Mouse (Mus musculus): Measurements from ENCODE around the gene Atp1a3.

Atp1a3 gene

DNA sequence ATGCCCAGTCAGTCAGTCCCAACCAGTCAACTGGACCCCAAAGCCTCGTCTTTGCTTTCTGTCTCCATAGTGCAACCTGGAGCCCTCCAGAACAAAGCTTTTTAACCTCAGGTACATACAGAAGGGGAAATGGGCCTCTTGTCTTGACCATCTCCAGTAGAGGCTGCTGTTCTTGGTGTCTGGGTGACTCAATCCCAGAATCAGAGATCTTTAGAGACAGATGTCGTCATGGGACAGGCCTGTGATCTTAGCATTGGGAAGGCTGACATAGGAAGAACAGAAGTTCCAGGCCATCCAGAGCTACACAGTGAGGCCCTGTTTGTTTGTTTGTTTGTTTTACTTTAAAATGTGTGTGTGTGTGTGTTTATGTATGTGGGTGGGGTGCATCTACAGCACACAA, 41.5 kb downstream of the Atp1a3 start:
- no peak for DNase-seq (ENCODE audit: low spot score)

DNA sequence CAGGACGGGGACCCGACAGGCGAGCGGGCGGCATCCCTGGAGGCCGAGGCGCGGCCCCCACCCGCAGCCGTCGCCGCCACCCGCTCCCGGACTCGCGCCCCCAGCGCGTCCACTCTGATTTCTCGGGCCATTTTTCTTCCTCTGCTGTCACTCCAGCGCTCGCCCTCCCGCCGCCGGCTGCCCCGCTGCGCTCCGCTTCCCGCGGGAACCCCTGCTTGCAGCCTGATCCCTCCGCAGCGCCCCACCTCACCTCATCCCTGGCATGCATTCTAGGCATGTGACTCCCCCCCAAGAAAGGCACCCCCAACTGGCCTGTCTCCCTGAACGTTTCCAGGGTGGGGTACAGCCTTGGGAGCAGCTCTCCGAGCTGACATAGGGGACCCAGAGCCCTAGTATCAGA, 50.5 kb downstream of the Atp1a3 start:
- DNase-seq (ENCODE audit: low spot score): no peak

DNA sequence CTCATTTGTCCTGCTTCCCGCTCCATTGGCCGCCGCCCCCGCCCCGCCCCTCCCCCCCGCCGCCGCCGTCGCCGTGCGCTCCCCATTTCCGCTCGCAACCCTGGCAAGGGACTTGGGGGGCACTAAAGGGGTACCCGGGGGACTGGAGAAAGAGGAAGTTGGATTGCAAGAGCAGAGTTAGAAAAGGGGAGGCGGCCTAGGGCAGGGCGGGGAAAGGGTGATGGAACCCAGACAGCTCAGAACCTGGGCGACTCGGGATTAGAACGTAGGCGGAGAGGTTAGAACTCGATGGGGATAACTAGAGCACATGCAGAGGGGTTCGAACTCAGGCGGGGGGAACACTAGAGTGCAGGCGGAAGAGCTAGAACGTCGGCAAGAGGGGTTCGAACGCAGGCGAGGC, 51.3 kb downstream of the Atp1a3 start:
- DNase-seq (ENCODE audit: low spot score): no peak

DNA sequence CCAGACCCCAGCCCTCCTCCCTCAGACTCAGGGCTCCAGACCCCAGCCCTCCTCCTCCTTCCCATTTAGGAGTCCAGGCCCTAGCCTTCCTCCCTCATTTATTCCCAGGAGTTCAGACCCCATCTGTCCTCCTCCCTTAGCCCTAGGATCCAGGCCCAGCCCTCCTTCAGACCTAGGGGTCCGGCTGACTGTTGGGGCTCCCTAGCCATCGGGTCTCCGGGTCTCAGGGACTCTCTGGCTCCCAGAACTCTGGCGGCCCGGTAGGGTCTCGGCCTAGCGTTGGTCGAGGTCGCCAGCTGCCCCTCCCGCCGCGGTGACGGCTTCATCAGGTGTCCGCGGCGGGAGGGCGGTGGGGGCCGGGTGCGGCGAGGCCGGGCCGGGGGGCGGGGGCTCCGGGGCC, 51.8 kb downstream of the Atp1a3 start:
- no peak for DNase-seq (ENCODE audit: low spot score)

DNA sequence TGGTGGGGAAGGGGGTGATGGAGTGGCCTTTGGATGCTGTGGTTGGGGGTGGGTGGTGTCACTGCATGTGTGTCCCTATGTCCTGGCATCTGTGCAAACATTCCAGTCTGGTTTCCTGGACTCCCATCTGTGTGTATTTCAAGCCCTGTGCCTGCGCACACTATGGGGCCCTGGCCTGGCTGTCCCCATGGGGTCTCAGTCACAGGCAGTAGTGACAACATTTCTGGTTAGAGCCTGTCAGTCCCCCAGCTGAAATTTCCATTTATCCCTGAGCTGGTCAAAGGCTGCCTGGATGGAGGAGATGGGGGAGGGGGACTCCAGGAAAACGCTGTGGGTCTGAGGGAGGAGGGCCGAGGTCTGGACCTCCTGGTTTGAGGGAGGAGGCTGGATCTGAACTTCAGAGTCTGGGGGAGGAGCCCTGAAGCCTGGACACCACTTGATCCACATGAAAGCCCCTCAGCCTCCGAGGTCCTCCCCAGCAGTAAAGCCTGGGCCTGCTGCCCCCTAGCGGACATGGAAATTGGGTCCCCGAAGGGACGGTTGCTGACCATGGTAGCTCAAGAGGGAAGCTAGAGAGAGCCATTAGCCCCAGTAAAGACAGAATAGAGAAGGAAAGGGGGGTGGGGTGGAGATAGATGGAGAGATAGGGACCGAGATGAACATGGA, 55.7 kb downstream of the Atp1a3 start:
- DNase-seq (ENCODE audit: low spot score): no peak

DNA sequence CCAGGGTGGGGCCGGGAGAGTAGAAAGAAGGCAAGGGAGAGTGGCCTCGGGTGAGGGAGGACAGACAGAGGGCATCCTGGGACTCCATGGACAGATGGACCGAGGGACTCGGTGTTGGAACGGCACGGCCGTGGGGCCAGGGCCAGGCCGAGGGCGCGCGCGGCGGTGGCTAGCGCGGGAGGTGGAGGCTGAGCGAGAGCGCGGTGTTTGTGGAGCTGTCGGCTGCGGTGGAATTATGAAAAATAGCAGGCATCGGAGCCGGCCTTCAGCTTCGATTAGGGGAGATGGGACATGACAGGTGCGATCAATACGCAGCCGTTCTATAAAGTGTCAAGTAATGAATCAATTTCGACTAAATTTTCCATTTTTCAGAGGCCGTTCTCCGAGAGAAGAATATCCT, 57.0 kb downstream of the Atp1a3 start:
- DNase-seq (ENCODE audit: low spot score): no peak

DNA sequence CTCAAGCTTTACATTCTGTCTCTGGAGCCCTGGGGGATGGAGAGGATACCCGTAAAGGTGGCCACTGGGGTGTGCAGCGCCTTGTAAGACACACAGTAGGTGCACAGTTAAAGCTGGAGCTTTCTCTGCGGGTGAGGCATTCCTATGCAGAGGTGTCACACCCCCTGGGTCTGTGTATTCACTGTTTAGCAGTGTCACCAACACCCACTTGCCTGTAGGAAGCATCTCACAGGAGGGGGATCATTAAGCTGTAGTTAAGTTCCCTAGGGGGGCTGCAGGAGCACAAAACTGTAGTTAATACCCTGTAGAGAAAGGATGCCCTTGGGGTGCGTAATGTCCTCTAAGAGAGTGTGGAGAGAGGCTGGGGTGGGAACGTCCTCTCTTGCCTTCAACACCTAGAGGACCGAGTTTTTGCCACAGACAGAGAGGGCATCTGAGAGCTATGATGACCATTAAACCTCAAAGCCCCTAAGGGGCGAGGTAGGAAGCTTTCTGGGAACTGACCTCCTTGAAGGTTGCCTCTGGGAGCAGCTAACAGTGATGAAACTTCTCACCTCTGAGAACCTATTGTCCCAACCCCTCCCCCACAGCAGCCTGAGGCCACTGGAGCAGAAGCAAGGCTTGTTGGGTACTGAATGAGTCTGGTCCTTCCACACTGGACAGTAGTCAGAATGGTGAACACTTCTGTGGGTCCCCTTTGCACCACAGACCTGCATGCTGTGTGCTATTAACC, 58.3 kb downstream of the Atp1a3 start:
- DNase-seq (ENCODE audit: low spot score): no peak

DNA sequence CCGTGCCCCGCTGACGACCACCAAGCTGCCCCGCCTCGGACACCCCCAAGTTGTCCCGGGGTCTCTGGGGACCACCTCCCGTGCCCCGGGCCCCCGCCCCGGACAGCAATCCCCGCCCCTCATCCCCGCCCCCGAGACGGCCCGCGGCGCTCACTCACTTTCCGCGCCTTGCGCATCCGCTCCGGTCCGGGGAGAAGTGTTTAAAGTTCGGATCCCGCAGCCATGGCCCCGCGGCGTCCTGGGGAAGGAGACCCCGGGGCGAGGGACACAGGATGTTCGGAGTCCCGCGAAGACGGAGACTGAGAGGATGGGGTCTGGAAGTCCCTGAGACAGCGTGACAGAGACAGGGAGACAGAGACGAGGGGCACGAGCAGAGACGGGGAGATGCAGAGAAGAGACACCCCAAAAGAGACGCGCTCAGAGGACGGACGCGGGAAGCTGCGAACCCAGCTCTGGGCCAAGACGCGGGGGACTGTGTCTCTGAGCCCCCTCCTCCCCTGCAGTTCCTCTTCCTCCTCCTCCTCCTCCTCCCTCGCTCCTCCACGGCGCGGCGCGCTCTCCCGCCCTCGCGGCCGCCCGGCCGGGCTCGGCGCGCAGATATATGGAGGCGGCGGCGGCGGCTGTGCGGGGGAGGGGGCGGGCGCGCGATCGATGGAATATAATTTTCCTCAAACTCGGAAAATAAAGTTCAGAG, 61.4 kb downstream of the Atp1a3 start, which contains the start of gene Gm4881:
Gm4881 (minus strand) TSS at position 238 of the 694 bp plus-strand sequence.
- DNase-seq (ENCODE audit: low spot score): no peak

DNA sequence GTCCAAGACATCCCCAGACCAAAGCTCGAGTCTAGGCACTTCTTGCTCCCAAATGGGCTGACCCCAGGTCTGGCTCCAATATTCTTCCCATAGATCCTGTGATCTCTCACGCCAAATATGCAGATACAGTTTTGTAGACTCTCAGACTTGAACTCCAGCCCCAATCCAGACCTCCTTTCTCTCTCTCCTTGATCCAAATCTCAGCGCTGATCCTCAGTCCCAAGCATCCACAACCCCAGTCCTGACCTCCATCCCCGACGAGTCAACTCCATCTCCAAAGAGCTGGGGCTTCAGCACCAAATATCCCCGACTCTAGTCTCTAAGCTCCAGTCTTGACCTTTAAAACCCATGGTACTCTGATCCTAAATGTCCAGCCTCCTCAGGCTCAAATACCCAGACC, 62.1 kb downstream of the Atp1a3 start:
- DNase-seq (ENCODE audit: low spot score): no peak

DNA sequence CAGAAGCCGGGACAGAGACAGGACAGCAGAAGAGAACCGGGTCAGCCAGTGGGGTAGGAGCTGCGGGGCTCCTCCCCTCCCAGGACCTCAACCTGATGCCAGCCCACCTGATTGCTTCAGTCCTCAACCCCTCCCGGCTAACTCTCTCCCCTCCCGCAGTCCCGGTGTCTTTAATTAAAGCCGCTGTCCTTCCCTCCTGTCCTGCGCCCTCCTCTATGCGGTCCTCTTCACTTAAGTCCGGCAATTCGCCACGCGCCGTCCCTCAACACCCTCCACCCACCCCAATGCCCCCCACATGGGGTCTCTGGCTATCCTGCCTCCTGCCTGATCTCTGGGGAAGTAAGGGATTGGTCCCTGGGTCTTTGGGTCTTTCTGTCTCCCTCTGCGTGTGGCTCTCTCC, 74.1 kb downstream of the Atp1a3 start:
- no peak for DNase-seq (ENCODE audit: low spot score)

DNA sequence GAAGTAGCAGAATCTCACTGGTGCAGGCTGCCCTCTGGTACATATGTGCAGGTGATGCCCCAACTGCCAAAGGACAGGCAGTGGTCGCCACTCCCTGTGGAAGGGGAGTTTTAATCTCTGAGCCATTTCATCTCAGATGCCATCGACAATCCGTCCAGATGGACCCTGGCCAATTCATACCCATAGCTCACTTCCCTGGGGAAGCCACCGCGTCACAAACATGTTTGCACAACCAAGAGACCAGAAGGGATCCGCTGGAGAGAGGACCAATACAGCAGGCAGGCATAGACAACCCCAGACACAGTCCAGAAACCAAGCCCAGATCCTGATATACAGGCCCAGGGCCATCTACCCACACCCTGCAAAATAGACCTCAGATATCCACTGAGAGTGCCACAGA, 75.3 kb downstream of the Atp1a3 start:
- DNase-seq (ENCODE audit: low spot score): no peak

Data from layer of hippocampus, adult 9-10 months (tissue).